Mouse (Mus musculus) retina, postnatal 1 day (tissue): ENCODE measurements at regions not wholly inside any gene's neighbourhood (a gene's known extent, or its start where the extent isn't known, plus 50 kb on each side); places are given as distances from the start of the nearest gene placed in this dataset.

ENCODE experiments used
- DNase-seq: peaks from one replicate; pipeline ENCODE4 v3.0.0-alpha.2; 2012

DNA sequence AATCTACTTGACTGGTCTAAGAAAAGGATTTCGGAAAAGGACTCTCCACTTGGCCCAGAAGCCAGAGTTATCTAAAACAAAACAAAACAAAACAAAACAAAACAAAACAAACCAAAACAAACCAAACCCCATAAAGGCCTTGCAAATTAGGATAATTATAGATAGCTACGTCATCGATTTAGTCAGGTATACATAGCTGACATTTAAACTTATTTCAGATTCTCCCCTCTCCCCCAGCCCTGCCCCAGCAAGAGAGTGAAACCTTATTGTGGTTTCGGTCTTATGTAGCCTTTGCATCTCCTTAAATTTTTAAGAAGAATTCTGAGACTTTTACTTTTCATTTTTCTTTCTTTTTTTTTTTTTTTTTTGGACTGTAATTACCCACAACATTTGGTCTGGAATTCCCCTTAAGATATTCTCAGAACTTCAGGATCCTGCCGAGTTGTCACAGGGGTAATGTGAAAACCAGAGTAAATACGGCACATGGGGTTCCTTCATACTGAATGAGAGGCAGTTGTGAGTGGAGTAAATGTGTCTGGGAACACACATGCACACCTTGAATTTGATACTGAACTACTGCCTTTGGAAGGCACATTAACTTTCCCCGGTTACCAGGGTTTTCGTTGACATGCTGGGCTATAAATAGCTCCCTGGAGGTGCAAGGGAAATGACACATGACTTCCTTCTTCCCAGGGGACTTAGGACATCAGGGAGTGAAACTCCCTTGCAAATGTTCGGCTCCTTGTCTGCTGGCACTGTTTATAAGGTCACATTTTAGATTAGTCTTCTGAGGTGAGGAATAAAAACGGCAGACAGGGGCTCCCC lies 94.8 kb upstream of the Rap1b start:
- no peak for DNase-seq

DNA sequence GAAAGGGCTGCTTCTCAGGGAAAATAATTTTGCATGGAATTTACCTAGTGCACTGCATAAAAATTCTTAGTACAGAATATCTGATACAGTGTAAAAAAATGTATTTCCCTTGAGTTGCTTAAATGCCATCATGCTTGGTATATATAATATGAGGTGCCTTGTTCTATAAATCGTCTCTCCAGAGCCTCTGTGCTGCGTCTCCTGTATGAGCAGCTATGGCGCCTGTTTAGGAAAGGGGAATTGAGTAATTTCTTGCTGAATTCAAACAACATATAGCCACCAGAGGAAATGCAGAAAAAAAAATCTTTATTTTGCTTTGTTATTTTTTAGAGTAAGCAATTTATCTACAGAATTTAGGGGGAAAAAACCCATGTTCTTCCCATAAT lies 95.4 kb upstream of the Rap1b start:
- DNase-seq = no peak

DNA sequence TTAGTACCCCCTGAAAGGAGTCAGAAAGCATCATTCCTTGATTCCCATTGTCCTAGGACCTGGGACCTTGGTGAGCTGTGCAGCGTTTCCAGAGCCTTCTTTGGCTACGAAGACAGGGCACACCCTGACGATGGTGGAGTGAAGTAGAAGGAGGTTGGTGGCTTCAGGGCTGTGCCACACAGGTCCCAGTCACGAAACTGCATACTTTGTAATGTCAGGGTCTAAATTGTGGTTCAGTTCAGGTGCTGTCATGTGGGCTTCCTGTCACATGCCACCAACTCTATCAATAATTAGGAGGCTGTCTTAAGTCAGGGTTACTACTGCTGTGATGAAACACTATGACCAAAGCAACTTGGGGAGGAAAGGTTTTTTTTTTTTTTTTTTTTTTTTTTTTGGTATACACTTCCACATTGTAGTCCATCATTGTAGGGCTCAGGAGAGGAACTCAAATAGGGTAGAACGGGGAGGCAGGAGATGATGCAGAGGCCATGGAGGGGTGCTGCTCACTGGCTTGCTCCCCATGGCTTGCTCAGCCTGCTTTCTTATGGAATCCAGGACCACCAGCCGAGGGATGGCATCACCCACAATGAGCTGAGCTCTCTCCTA lies 98.0 kb upstream of the Rap1b start:
- DNase-seq = no peak

DNA sequence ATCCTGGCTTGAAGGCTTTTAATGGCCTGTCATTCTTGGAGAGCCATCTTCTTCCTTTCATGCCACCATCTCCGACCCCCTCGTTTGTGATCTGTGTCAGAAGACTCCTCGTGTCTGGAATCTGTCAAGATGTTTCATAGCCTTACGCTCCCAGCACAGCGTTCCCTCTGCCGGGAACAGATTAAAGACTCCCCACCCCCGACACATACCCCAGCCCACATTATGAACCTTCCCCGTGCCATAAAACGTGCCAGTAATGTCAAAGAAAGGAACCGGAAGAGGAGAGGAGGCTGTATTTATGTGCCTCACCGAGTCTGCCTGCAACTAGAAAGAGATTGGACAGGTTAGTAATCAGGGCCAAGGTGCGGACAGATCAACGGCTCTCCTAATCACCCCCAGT lies 101.4 kb upstream of the Rap1b start:
- no peak for DNase-seq

DNA sequence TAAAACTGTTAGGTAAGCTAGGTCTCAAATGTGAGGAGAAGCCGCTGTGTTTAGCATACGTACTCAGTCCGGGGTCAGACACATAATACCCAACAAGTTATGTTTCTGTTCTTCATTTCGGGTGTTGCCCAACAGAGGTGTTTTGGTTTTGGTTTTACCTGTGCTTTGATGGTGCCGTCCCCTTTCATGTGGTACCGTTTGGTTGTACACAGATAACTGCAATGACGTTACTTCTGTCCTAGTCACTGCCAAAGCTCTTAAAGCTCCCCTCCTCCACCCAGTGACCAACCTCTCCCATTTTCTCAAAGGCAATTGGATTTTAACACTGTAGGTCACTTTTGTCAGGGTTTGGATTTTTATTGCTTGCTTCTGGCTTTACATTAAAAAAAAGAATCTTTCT lies 102.1 kb upstream of the Rap1b start:
- DNase-seq = no peak

DNA sequence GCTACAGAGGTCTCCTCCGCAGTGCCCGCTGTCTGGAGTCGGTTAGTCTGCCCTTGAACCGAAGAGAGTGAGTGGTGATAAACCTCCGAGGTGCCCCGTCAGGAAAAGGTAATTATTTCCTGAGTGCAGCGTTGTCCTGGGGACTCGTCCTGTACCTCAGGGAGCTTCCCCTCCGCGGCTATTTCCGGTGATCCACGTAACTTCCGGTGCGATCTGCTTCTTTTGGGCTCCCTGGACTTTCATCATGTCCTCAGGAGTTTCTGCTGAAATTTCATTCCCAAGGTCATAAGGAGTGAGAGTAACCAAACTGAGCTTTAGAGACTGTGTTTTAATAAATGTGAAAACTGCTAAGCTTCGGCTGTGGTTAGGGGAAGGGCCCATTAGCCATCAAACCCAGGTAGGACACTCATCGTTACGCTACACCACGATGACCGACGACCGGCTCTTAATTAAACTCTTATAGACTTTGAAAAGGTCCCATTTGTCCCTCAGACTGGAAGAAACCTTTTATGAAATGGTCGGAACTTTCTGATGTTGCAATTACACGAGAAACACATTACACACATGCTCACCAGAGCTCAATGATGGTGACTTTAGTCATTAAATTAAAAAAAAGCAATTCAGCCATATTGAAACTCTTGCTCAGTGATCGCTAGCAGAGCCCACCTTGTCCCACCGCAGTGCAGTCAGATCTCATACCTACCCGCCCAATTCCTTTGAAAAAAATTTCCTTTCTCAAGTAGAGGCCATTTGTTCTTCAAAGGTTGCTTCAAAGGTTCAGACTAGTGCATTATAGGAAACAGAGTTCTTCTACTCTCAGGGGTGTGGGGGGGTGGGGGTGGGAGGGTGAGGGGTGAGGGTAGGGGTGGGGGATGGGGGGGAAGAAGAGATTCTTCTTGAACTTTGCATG lies 106.5 kb upstream of the Rap1b start:
- DNase-seq = no peak

DNA sequence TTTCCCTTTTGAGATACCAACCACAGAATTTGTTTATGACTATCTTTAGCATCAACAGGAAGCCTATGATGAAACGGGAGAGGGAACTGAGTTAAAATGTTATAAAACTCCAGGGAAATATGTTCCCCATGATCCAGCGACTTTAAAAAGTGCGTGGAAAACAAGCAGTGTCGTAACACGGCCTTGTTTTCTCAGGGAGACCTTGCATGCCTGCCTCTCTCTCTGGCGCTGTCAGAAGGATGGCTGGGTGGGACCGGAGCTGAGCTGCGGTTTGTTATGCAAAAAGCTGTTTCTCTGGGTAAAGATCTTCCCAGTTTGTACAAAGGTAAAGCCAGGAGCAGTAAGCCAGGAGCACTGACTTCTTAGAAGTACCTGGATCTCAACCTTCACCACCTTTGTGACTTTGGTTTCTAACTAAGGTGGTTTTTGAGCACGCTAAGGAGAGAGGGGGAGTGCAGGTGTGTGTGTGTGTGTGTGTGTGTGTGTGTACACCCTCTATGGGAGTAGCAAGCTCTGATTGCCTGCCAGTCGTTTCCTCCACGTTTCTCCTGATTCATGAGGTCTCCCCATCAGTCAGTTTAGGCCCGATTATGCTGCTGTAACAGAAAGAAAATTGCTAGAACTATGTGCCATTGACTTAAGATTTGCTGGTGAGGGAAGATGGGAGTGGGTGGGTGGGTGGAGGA lies 107.3 kb upstream of the Rap1b start:
- no peak for DNase-seq

DNA sequence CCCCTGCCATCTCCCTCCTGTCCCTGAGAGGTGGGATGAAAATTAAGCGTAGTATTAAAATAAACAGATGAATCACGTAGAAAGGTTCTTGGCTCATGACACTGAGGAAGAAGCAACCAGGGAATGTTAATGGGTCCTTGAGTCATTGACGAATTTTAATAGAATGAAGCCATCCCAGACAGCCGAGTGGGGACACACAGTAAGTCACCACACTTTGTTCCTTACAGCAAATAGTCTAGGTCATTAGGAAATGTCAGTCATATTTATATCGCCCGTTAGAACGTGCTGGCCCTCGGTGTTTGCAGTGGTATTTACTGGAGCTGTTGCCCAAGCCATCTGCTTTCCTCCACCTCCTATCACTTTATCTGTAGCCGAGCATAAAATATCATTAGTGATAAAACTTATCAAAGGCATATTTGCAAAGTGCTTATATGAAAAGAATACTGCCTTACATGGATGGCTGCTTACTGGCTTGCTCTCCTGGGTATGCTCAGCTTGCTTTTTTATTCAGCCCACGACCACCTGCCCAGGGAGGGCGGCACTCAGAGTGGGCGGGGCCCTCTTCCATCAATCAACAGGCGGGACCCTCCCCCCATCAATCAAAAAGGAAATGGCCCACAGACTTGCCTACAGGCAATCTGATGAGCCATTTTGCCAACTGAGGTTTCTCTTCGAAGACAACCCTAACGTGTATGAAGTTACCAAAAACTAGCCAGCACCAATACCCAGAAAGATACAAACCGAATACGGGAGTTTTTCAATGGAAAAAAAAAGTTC lies 110.5 kb upstream of the Rap1b start:
- DNase-seq = no peak

DNA sequence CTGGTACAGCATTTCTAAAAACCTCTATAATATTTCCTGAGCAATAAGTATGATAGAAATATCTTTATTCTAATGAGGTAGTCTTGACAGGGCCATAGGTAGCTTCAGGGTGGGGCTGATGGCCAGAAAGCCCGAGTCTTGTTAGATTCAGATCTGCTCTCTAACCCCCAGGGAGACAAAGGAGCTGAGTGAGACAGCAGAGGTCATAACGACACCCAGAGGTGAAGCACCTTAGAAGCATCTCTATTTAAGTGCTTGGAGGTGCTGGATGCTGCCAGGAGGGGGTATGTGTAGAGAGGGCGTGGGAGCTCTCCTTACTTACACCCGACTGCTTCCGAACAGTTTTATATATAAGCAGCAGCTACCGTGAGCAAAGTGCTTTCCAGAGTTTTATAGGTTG lies 128.9 kb upstream of the Rap1b start:
- no peak for DNase-seq

DNA sequence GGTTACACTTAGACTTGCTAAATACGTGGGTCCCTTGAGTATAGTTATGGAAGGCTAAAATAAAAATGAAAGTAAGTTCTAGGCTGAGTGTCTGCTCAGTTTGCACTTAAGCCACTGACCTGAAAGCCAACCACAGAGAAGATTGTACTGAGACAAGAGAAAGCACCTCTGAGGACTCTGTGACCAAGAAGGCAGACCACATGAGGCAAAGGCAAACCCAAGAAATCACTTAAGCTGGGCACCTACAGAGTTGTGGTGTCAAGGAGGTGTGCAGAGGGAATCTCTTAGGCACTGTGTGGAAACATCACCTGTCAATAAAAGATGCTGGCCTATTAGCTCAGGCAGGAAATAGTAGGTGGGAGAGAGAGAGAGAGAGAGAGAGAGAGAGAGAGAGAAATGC lies 129.6 kb upstream of the Rap1b start:
- DNase-seq = no peak

DNA sequence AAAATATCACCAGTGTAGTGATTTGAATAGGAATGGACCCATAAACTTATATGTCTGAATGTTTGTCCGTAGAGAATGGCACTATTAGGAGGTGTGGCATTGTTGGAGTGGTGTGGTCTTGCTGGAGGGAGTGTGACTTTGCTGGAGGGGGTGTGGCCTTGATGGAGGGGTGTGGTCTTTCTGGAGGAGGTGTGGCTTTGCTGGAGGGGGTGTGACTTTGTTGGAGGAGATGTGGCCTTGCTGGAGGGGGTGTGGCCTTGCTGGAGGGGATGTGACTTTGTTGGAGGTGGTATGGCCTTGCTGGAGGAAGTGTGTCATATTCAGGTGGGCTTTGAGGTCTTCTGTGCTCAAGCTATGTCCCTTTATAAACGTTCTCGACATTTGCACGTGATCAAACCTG lies 133.3 kb upstream of the Rap1b start:
- DNase-seq = no peak

DNA sequence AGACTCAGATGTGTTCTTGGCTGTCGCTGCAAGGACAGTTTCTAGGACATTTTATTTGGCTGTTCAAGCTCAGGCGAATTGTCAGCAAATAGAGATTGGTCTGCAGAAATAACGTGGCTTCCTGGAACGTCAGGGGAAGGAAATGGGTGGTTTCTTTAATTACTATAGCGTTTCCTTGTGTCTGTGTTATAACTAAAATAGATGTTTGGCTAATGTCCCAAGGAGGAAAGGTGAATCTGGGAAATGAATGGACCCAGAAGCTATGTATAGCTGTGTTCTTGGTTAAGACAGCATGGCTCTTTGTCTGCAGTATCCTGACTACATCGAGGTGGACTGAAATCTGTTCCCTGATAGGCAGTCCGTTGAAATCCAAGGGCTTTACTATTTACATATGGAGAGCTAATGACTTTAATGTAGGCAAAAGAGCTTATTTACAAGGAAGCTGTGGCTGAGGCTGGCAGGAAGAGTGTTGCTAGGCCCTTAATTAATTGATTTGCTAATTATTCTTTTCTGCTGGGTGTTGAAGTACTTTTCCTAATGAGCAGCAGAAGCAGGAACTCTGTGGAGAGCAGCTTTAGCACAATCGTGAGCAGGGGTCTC lies 136.9 kb upstream of the Rap1b start:
- DNase-seq = no peak

DNA sequence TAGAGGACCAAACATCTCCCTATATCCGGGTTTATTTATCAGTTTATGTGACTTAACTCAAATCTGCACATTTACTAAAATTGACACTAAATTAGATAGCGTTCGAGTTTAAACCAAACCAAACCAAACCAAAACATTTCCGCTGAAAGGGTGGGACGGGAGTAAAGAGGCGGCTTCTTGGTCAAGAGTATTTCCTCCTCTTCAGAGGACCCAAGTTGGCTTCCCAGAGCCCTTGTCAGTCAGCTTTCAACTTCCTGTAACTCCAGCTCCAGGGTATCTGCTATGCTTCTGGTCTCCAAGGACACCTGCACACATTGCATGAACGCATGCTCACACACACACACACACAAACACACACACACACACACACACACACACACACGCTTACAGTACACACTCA lies 137.4 kb upstream of the Rap1b start:
- DNase-seq = no peak

DNA sequence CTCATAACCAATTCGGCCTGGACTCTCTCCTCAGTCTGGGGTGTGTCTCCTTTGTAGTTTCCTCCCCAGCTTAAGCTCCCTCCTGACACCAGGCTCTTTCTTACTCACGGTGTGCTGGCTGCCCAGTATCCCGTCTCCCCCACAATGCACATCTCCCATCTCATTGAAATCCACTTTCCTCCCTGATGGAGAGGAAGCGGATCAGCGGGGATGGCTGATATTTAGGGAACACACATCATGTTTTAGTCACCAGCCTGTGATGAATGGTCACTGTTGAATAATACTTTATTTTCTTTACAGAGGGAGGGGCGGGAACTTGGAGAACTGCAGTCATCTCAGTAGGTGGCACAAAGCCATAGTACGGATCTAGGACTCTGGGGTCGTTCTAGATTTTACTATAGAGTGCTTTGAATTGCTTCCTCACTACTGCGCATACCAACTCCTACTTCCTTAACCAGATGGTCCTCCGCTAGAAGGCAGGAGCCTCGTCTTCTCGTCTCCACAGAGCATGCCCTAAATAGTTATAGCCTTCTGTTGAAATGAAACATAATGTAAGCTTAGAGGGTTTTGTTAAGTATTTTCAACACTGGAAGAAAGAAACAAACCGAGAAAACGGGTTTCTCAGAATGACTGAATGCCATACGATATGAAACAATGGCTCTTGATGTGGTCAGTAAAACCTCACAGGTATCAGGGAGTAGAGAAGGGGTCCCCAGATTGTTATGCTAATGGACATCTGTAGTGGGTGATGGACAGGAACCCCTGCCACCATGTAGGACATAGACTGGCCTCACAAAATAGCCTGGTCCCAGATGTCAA lies 139.2 kb upstream of the Rap1b start:
- no peak for DNase-seq

DNA sequence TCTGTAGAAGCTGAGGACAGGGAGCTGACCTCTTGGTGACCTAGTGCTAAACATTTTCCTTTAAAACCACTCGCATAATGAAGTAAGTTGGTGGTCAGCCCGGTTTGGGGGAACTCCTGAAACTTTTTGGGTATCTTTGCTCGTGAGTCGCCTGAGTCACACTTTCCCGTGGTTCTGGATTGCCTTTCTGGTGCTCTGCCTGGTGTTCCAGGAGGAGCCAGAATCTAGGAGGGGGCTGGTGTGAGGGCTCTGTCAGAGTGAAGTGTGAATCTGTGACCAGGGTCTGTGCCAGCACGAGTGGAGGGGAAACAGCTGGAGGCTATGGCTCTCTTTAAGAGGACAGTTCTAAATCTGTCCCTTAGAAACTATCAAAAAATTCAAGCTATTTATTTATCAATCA lies 141.8 kb upstream of the Rap1b start:
- DNase-seq = no peak

DNA sequence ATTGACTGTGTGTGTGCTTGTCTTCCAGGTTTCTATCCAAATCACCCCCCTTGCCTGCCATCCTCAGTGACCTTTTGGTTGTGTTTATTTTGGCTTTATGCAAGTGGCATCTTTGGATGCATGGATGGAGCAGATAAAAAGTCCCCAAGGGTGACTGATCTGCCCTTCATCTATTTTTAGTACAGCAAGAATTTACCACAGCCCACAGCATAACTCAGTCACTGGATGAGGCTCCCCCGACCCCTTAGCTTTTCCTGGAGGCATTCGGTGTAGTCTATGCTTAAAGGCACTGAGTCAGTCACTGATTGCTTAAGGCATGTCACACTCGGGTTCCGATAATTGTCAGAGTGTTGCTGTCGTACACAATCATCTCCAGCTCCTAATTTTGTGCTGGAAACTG lies 142.2 kb upstream of the Rap1b start:
- peak; percentile 32 for DNase-seq

DNA sequence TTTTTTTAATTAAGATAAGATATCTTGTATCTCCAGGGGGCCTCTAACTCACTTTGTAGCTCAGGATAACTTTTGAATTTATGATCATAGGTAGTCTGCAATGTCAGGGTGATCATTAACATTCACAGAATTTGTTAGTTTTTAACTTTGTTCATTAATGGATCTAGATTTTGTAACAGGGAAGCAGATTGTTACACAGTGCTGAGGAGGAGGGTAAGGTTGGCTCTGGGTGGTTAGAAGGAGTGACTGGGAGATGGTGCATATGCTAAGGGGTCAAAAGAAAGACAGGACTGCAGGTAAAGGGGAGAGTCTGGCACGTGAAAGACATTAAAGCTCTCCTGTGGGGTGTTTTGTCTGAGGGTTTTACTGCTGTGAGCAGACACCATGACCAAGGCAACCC lies 145.3 kb upstream of the Rap1b start:
- DNase-seq = no peak

DNA sequence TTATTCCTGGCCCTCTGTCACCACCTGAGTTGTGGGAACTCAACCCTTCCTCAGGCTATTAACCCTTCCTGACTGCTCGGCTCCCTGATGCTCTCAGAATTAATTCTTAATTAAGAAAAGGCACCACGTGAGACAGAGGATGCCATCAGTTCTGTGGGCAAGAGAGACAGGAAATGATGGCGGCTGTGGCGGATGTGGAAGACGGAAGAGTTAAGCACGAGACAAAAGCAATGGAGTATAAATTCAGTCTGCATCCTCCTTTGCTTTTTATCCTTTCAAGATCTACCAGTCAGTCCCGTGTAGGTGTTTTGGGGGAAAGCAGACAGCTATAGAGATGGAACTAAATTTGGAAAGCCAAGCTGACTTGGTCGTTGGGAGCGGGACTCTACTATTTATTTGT lies 146.5 kb upstream of the Rap1b start:
- DNase-seq = no peak

DNA sequence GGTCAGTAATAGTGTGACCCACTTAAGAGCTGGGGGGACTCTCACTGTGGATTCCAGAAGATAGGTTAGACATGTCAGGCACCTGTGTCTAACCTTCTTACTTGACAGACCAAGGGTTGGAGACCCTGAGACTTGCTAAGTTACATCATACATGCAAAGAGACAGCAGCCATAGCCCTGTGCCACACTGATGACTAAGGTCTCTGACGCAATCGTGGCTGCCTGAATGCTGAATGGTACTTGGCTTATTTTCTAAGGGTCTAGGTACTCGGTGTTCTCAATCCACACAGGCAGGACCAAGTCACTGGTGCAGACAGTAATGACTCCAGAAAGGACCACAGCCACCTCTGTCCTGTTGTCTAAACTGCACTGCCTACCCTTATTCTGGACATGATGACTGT lies 147.8 kb upstream of the Mdm1 start:
- no peak for DNase-seq

DNA sequence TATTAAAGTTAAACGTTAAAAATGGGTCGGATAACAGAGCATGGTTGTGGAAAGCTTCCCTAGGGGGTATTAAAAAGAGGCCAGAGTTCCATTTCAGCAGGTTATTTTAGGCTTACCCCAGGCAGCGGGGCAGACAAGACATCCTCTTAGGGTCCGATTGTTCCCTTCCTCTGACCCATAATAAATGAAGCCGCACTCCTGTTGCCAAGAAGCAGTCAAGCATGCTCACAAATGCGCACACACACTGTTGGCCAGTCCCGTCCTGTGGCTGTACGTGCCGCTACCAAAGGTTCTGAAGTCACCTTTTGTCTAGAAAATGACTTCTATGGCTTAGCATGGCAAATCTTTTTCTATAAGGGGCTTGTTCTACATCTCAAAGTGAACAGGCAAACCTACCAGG lies 146.8 kb upstream of the Mdm1 start:
- DNase-seq = peak; percentile 88

DNA sequence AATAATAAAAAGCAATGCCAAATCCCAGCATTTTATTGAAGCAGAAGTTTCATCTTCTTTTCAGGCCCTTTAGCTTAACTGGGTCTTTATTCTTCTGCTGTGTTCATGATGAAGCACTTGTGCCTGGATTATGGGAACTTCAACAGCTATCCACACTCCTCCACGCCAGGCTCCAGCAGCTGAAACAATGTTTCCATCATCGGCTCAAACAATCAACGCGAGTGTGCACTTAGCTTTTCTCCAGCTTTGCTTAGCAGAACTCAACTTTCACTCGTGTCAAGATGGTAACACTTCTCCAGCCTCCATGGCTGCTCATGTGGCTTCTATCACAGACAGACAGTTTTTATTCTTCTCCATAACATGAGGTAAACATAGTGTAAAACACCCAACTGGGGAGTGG lies 143.8 kb upstream of the Mdm1 start:
- no peak for DNase-seq
